Mouse (Mus musculus) liver, postnatal 0 days (tissue): ENCODE measurements around the gene Cyp1b1.

Experiments used
- CTCF ChIP-seq: sonication (generic); IDR thresholded peaks from 2 replicates; pipeline ENCODE4 v1.5.1; 2016; ENCODE audit warnings: antibody characterized with exemption, low read depth
- EP300 ChIP-seq: IDR thresholded peaks from 2 replicates; pipeline ENCODE4 v1.6.1; 2016; ENCODE audit warnings: antibody characterized with exemption, low read depth, mild to moderate bottlenecking

- no peak for TF ChIP-seq EP300
- no peak for TF ChIP-seq CTCF
Measured at GRCm38 (mm10) chr17:79738847-79739498, 24.1 kb upstream of the Cyp1b1 start.
